Comparison of ENCODE assay signal across 14 mouse cellular contexts in the genomic region with DNA sequence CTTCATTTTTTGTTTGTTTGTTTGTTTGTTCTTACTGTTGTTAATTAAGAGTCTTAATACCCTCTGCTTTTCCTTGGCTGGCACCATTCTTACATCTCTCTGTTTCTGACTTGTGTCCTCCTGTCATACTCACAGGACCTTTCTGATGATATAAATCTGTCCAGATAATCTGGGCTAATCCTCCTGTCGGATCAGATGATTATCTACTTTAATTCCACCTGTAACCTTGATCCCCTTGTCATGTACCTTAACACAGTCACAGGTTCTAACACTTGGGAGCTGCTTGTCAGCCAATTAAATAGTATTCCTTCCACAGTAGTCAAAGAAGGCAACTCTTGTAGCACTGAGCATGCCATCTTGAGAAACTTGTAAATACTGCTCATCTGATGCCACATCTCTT.
"Had no signal": no experiment of that assay in that cellular context is flagged by ENCODE, and none has a peak within 500 bp of the region (broad histone marks: within the 10 kb centered on the region; RNA-seq: fewer than 3 reads in every experiment).

No protein-coding gene starts in this region.

- H3K9me3 ChIP-seq: limb, embryonic 13.5 days; neural tube, embryonic 15.5 days had no signal

- ATAC-seq: inflammation-experienced regulatory T-cells, adult 6 months; intestine, postnatal 0 days had no signal

- H3K36me3 ChIP-seq: limb, embryonic 13.5 days; neural tube, embryonic 15.5 days had no signal

- H3K27ac ChIP-seq: limb, embryonic 13.5 days; neural tube, embryonic 15.5 days had no signal

- H3K27me3 ChIP-seq: limb, embryonic 13.5 days; neural tube, embryonic 15.5 days had no signal

- H3K9ac ChIP-seq: limb, embryonic 13.5 days; neural tube, embryonic 15.5 days had no signal

- H3K4me3 ChIP-seq: limb, embryonic 13.5 days; myocyte; neural tube, embryonic 15.5 days had no signal

- H3K4me1 ChIP-seq: neural tube, embryonic 15.5 days had no signal

- DNase-seq: kidney, adult 8-10 months; kidney, postnatal 25 days; layer of hippocampus, postnatal 36 days; left cerebral cortex, postnatal 4 days; lung, adult 18-20 months; midbrain, embryonic 14.5 days; right cerebral cortex, adult 18-20 months; right cerebral cortex, postnatal 25 days; thymus, postnatal 4 days had no signal

- H3K4me2 ChIP-seq: limb, embryonic 13.5 days; neural tube, embryonic 15.5 days had no signal
